Mouse (Mus musculus) mesoderm, embryonic 11.5 days (tissue): Measurements from ENCODE around the gene D430041D05Rik.

Experiments
- DNase-seq: peaks from one replicate; pipeline ENCODE4 v3.0.0-alpha.2; 2012; ENCODE audit warnings: low read depth, low spot score

Gene D430041D05Rik

DNA sequence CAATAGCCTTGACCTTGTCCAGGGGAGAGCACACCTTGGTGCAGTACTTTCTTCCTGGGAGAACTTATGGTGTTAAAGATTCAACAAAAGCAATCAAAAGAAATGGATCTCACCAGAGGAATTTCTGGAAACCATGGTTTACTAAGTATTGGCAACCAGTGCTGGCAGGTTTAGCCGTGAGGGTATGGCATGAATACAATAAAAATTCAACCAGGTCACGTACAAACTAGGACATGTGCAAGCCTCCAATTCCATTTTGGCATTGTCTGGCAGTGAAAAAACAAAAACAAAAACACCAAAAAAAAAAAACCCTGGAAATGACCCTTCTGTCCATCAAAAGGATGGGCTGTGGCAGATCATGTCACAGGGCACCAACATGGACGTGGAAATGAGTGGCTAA lies 256.9 kb downstream of the D430041D05Rik start:
- no peak for DNase-seq

DNA sequence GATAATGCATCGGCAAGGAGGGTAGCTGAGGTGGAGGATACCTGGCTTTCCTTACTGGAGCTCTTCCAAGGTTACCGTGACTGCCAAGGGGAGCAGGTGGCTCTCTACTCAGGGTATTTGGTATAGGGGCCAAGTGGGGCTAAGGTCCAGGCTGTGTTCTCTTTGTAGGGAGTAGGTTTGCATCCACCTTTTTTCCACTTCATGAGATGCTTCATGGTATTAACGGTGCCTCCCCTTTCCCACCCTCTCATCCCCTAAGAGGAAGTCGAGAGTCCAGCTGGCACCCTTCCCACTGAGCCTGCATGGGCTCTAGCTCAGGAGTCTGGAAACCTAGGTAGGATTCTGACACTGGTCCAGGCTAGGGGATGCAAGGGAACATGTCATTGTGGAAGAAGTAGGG lies 257.5 kb downstream of the D430041D05Rik start:
- DNase-seq: no peak

DNA sequence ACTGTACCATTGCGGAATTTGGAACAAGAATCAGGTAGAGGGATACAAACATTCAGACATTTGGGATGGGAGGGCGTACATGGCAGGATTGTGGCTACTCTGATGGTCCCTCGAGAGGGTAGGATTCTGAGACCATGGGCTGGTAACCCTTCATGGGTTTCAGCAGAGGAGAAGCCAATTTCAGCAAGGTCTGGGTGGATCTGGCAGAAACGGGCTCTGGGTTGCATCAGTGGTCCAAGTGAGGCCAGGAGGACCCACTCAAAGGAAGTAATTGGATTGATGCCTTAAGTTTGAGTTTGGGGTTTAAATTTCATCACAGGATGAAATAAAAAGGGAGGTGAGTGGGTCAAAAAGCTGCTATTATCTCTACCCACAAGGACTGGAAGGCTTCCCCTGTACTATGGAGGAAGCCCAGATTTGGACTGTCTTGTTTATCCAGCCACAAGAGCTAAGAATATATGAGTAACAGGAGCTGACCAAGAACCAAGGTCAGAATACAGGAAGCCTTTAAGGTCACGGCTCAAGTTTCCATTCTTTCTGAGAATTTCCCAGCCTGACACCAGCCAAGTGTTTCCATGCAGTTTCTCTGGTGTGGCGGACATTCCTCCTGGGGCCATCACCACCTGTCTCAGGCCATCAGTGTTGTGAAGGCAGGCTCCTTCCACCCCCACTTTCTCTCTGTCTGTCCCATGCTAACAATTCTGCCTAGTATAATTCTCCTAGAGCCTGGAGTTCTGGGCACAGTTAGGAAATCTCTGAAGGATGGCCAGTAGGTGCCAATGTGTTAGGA lies 260.0 kb downstream of the D430041D05Rik start:
- peak; percentile 39 for DNase-seq

- no peak for DNase-seq
Measured at GRCm38 (mm10) chr2:104147910-104148561, 262.8 kb downstream of the D430041D05Rik start.

DNA sequence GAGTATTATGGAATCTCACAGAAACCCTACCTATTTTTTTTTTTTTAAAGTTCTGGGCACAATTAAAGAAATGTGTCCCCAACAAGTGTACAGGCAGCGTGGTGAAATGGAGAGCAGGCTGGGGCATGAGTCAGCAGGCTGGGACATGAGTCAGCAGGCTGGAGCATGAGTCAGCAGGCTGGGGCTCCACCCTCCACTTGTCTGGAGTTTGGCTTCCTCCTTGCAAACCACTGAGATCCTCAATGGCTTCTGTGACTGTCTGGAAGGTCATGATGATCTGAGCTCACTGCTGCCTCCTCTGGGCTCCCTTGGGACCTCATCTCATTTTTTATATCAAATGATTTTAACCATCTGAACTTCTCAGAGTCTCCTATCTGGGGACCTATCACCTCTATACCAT lies 264.8 kb downstream of the D430041D05Rik start:
- DNase-seq: no peak

- DNase-seq: no peak
Measured at GRCm38 (mm10) chr2:104144004-104144403, 266.8 kb downstream of the D430041D05Rik start.

DNA sequence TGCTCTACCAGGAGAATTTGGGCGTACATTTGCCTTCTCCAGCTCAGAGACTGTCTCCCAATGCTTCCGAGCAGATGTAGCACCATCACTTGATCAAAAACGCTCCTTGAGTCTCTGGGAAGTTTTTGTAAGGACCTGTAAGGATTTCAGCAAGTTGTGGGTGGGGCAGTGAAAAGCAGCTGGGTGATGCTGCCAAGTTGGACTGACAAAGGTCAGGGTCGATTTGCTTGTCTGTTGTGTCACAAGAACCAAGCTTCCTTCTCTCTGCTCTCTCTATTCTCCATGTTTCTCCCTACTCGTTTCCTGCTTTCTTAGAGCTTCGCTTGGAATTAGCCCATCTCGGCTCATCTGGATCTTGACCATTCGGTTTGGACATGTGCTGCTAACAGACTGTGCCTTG lies 268.7 kb downstream of the D430041D05Rik start:
- DNase-seq: no peak

- no peak for DNase-seq
Measured at GRCm38 (mm10) chr2:104135920-104136319, 274.9 kb downstream of the D430041D05Rik start.

DNA sequence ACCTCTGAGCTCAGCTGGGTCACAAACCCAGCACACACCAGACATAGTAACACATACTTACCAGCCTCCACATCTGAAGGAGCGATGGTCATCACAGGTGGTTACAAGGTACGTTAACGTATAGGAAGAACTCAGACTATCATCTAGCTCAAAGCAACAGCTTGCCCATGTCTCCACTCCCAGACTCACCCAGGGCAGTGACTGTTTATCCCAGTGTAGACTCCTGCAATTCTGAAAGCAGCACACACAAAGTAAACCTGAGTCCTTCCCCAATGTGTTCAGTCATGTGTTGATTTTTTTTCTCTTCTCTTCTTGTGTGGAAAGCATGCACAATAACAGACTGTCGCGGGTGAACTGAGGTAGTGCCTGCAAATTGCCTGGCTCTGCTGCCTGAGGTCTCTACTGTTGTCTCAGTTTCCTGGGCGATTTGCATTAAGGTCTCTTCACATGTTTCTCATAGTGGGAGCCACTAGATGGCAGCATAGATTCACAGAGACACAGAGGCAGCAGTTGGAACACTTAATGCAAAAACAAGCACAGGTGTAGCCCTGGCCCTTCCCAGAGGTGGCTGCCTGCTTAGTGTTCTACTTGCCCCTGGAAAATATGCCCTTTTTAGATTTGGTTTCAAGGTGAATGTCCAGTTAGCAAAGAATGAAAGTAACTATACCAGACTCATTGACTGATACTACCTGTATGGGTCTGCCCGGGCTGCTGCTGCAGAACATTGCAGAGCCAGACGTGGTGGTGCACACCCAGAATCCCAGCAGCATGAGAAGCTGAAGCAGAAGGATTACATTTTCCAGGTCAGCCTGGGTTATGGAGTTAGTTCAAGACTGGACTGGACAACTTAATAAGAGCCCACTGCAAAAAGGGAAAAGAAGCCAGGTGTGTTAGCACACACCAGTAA lies 276.4 kb downstream of the D430041D05Rik start:
- DNase-seq: peak; percentile 89

DNA sequence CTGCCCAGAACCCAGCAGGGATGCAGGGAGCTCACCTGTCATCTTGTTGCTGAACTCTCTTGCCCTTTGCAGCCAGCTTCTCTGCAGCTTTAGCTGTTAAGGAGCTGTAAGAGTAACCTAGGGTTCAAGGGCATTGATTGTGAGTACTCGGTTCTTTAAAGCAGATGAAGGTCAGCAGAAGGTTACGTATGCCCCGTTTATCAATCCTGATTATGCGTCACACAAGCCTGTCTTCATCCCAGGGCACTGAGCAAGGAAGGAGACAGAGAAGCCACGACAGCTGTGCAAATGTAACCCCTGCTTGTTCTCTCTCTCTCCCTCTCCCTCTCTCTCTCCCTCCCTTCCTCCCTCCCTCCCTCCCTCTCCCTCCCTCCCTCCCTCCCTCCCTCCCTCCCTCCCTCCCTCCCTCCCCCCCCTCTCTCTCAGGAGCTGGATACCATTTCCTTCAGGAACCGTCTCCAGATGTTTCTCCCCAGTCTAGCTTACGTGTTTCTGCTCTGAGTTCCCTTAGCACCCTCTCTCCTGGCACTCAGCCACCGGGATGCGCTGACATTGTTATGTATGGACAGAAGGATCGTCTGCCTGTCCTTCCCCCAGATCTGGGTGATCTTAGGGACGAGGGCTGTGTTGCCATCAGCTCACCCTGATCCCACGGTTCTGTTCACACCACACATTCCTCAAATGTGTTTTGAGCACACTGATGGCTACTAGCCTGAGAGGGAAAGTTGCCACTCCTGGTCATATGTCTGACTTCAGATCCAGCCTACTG lies 277.6 kb downstream of the D430041D05Rik start:
- DNase-seq: no peak

DNA sequence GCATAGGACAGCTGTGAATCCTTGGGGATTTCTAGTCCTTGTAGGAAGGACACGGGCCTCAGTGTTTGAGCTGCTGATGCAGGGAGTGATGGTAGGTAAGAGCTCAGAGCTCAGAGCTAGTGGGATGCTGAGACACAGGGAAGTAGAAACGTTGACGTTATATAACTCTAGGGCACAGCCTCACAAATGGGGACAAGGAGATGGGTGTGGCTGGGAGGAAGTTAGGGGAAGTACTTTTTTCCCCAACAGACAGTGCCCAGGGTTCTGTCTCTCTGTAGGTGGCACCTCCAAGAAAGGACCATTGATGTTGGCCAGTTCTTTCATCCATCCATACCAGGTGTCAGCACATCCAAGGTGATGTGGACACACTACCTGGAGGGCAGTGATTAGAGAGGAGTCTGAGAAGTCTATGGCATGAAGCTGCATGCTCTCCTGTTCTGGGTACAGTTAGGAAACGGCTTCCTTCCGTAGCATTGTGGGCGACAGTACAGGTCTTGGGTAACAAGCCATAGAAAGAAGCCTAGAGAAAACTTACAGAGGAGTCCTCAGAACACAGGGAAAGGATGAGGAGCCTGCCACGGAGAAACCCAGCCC lies 278.4 kb downstream of the D430041D05Rik start:
- DNase-seq: no peak

DNA sequence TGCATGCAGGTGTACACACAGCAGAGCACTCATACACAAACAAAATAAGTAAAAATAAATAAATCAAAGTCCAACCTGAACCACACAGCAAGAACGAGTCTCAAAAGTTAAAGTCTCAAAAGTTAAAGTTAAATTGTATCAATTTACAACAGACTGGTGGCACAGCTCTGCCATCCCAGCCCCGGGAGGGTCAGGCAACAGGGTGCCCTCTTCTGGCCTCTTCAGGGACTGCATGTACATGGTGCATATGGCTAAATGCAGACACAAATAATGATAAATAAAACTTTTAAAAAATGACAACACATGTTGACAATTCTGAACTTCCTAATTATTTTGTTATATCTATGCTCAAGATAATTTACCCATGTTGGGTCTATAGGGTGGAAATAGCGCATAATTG lies 279.8 kb downstream of the D430041D05Rik start:
- DNase-seq: no peak

DNA sequence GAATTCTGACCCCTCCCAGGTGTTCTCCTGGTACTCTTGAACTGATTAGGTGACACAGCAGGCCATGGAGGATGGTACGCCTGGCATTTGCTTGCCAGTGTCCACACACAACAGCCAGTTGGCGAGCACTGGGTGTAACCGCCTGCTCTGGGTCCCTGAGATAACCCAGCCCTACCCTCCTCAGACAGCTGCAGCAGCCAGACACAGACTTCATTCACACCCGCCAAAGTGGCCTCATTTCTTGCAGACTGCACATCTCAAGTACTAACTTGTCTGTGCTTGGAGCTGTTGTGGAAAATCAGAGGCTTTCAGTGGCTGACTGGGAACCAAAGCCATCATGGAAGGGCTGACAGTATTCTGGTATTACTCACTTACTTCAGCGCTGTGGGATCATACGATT lies 280.6 kb downstream of the D430041D05Rik start:
- no peak for DNase-seq

DNA sequence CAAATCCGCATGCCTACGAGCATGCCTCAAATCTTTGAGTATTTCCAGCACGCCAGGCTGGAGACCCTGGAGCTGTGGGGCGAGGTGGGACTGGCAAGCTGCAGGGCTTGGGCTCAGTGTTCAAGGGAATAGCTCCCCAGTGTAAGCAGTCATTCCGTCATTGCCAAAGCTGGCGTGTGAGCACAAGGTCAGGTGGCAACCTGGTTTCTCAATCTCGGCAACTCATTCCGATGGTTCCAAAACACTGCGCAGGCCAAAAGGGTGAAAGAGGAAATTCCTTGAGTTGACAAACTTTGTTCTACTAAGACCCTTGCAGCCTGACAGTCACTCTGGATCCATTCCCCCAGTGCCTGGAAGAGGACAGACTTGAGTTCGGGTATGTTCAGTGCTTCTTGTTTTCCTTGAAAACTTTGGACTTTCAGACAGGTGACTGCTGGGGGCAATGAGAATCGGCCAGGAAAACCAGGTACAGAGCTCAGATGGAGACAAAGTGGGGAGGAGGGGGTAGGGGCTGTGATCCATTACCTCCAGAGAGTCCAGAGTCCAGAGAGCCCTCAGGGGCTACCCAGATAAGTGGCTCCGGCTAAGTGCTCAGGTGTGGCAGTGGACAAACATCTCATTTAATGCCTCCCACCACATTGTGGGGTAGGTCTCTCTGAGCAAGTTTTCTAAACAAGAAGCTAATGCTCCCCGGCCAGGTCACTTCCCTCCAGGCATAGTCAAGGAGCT lies 281.8 kb downstream of the D430041D05Rik start:
- DNase-seq: no peak

DNA sequence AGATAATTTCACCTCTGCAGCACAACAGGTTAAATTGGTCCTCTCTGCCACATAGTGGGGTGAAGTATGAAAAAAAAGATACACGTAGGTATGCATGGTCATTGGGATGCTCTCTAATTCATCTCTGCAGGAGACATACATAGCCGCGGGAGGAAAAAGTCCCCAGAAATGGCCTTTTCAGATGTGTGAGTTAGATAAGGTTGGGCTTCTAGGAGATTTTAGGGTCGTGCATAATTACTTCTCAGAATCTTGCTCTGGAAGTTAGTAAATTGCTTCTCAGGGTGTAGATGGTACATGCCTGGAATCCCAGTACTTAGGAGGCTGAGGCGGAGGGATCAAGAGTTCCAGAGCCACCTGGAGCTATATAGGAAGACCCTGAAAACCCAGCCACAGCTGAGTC lies 286.7 kb downstream of the D430041D05Rik start:
- DNase-seq: no peak

GRCm38 (mm10) chr2:104123540-104123939 lies 287.3 kb downstream of the D430041D05Rik start:
- DNase-seq: no peak

- DNase-seq: peak; percentile 93
Measured at GRCm38 (mm10) chr2:104122505-104123378, 288.1 kb downstream of the D430041D05Rik start, which contains the start of gene A930018P22Rik. Gene A930018P22Rik, plus strand, starts transcription at chr2:104122769.

DNA sequence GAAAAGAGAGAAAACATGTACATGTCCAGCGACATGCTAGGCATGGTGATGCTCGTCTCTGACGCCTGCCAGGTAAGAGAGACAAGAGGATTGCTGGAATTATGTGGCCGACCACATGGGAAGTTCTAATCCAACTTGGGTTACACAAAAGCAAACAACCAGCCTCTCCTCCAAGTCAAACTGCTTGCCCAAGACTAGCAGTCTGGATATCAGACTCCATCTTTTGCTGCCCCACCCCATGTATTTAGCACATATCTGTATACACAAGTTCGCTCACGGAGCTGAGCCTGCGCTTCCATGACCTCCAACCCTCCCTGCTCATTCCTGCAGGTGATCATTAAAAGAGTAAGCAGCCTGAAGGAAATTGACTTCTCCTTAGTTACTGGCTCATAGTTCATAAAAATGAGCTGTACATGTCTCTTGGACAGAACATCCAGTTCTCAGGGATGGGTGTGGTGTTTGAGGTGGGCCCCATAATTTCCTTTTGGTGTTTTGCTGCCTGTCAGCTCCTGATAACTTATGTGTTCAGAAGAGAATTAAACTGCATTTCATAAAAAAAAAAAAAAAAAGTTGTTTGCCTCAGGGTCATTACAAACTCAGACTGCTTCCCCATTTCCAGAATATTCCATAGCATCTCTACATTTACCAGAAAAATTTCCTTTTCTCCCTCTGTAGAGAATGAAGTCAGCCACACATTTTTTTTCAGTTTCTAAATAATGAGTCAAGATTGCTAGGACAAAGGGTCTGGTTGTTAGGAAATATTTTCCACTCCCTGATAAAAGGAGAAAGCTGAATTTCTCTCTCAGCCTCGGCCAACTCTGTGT lies 288.9 kb downstream of the D430041D05Rik start:
- DNase-seq: no peak
